Mouse (Mus musculus) liver, embryonic 14.5 days (tissue): ENCODE measurements around the gene Extl2.

ENCODE experiments used
- CTCF ChIP-seq: IDR thresholded peaks from 2 replicates; pipeline ENCODE4 v1.5.1; 2016; ENCODE audit warnings: antibody characterized with exemption, low read depth, control low read depth
- EP300 ChIP-seq: IDR thresholded peaks from 2 replicates; pipeline ENCODE4 v1.6.1; 2016; ENCODE audit warnings: antibody characterized with exemption, low read depth

- TF ChIP-seq CTCF: no peak
- no peak for TF ChIP-seq EP300
Measured at GRCm38 (mm10) chr3:115974995-115975394, 32.3 kb upstream of the Extl2 start.
